ENCODE assay signal across 19 mouse cellular contexts in genomic region chr15:12781296-12781695, GRCm38 (mm10).
"Had no signal": no experiment of that assay in that cellular context is flagged by ENCODE, and none has a peak within 500 bp of the region (broad histone marks: within the 10 kb centered on the region; RNA-seq: fewer than 3 reads in every experiment).

No protein-coding gene starts in this region.

- H3K36me3 ChIP-seq: midbrain, embryonic 13.5 days; neural tube, embryonic 13.5 days; neural tube, embryonic 15.5 days; stomach, embryonic 15.5 days had no signal

- H3K27ac ChIP-seq: midbrain, embryonic 13.5 days; neural tube, embryonic 13.5 days; neural tube, embryonic 15.5 days; stomach, embryonic 15.5 days; stomach, postnatal 0 days had no signal

- H3K9ac ChIP-seq: lung, embryonic 14.5 days; midbrain, embryonic 13.5 days; neural tube, embryonic 13.5 days; neural tube, embryonic 15.5 days; stomach, embryonic 15.5 days had no signal

- H3K4me3 ChIP-seq: midbrain, embryonic 13.5 days; myocyte; neural tube, embryonic 13.5 days; neural tube, embryonic 15.5 days; stomach, embryonic 15.5 days had no signal

- H3K4me1 ChIP-seq: midbrain, embryonic 13.5 days; stomach, embryonic 15.5 days had no signal

- H3K9me3 ChIP-seq: neural tube, embryonic 15.5 days; stomach, embryonic 15.5 days had no signal

- DNase-seq: lung, adult 18-20 months; lung, embryonic 14.5 days; lung, postnatal 10 days; lung, postnatal 4 days; retina, postnatal 1 day; right cerebral cortex, adult 18-20 months; right cerebral cortex, postnatal 25 days; right cerebral cortex, postnatal 4 days; thymus, adult 2 months; thymus, postnatal 14 days; thymus, postnatal 36 days had no signal

- H3K27me3 ChIP-seq: midbrain, embryonic 13.5 days; neural tube, embryonic 13.5 days; neural tube, embryonic 15.5 days; stomach, embryonic 15.5 days had no signal

- H3K4me2 ChIP-seq: lung, embryonic 14.5 days; midbrain, embryonic 11.5 days; midbrain, embryonic 13.5 days; neural tube, embryonic 13.5 days; neural tube, embryonic 15.5 days; stomach, embryonic 15.5 days had no signal

- ATAC-seq: midbrain, embryonic 13.5 days; midbrain, embryonic 16.5 days had no signal
